Mouse (Mus musculus) liver, embryonic 11.5 days (tissue): ENCODE data around the gene Gm9945. TPM values are rescaled to one million over a fixed set of nuclear protein-coding genes. Genes with fewer than 3 reads are reported as not detected.

ENCODE experiments used
- ATAC-seq: fragments of 200-750 bp; cut with Nextera tagmentation; replicated peaks from 2 replicates; pipeline ENCODE4 v1.8.0; 2017; ENCODE audit warnings: moderate number of reproducible peaks, mild to moderate bottlenecking, moderate TSS enrichment, moderate library complexity; ENCODE audit not compliant: low FRiP score
- DNase-seq: peaks from one replicate; pipeline ENCODE4 v3.0.0-alpha.2; 2017; ENCODE audit warnings: low spot score
- H3K27ac ChIP-seq: fragments of 300-500 bp; sonication (generic); 2 replicates; pipeline ENCODE4 v1.5.1; 2014; ENCODE audit warnings: mild to moderate bottlenecking, low read depth, low read length, control low read depth
- H3K27me3 ChIP-seq: fragments of 300-500 bp; sonication (generic); replicated peaks from 2 replicates; pipeline ENCODE4 v1.6.1; 2014; ENCODE audit warnings: low read length, mixed read lengths; ENCODE audit not compliant: control insufficient read depth, insufficient read depth
- H3K36me3 ChIP-seq: fragments of 300-500 bp; sonication (generic); 2 replicates; pipeline ENCODE4 v1.6.1; 2014; ENCODE audit warnings: mild to moderate bottlenecking, low read length, moderate library complexity, mixed read lengths; ENCODE audit not compliant: control insufficient read depth, insufficient read depth
- H3K4me1 ChIP-seq: fragments of 300-500 bp; sonication (generic); replicated peaks from 2 replicates; pipeline ENCODE4 v1.6.1; 2014; ENCODE audit warnings: low read length, mixed read lengths; ENCODE audit not compliant: control insufficient read depth, insufficient read depth
- H3K4me2 ChIP-seq: fragments of 300-500 bp; sonication (generic); 2 replicates; pipeline ENCODE4 v1.6.1; 2014; ENCODE audit warnings: mild to moderate bottlenecking, control low read depth, moderate library complexity
- H3K4me3 ChIP-seq: fragments of 300-500 bp; sonication (generic); 2 replicates; pipeline ENCODE4 v1.5.1; 2014; ENCODE audit warnings: low read depth, low read length, control low read depth
- H3K9ac ChIP-seq: fragments of 300-500 bp; sonication (generic); 2 replicates; pipeline ENCODE4 v1.6.1; 2014; ENCODE audit warnings: low read depth, low read length, control low read depth
- H3K9me3 ChIP-seq: fragments of 300-500 bp; sonication (generic); 2 replicates; pipeline ENCODE4 v1.6.1; 2016; ENCODE audit warnings: low read length, inconsistent platforms, mixed read lengths; ENCODE audit not compliant: control insufficient read depth
- WGBS: fragments of 180-500 bp; shearing (Covaris S2); extraction: QIAGEN DNeasy Blood & Tissue Kit; methylation state at CpG from one replicate; pipeline ENCODE4 v1.1.7; 2014; 5-methylcytosine and 5-hydroxymethylcytosine counted together
- polyA plus RNA-seq: library from polyadenylated mRNA; unstranded; fragments of >200 nt; fragmentation: Nextera tagmentation; extraction: Ambion mirVana; gene quantifications from 2 replicates; pipeline ENCODE4 v1.2.1, GENCODE M21; 2014

Gm9945 gene
- polyA plus RNA-seq, 1 experiment from 2014 or later, result not detected

DNA sequence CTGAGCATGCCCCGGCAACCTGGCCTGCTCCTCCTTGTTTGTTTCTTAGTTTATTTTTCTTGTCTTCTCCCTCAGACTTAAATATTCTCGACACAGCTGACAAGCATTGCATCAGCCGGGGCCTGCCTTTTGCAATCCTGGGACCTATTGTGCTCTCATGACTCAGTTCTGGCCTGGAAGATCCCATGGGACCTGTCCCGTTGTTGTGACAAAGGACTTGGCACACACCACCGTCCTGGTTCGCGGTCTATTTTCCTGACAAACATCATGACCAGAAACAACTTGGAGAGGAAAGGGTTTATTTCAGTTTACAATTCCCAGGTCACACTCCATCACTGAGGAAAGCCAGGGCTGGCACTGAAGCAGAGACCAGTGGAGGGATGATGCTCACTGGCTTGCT, 28.2 kb downstream of the Gm9945 start:
- Histone ChIP-seq H3K36me3 (no peaks in the 10 kb centered on the region), H3K9ac (no peak overlapping the region), H3K4me3 (no peak overlapping the region), H3K9me3 (no peaks in the 10 kb centered on the region), H3K4me2 (no peak overlapping the region), H3K4me1 (no peaks in the 10 kb centered on the region), H3K27ac (no peak overlapping the region), H3K27me3 (no peaks in the 10 kb centered on the region)
- no peak for ATAC-seq
- no peak for DNase-seq
- 81% methylated on average over 7 of the region's 7 CpGs for WGBS

DNA sequence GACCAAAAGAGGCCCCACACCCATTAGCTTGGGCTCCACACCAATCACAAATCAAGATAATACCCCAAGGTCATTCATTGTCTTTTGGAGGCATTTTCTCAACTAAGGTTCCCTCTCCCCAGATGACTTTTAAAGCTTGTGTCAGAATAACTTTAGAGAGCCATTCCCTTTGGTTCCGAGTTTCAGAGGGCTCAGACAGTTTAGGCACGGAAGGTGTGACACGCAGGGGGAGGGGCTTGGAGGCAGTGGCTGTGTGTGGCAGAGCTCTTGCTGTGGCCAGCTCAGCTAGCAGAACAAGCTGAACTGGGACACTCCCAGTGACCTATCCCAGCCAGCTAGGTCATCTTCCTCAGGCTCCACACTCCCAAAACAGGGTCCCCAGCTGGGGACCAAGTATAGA, 28.6 kb downstream of the Gm9945 start:
- Histone ChIP-seq H3K36me3 (no peaks in the 10 kb centered on the region), H3K4me2 (no peak overlapping the region), H3K9ac (no peak overlapping the region), H3K4me3 (no peak overlapping the region), H3K4me1 (no peaks in the 10 kb centered on the region), H3K27me3 (no peaks in the 10 kb centered on the region), H3K9me3 (no peaks in the 10 kb centered on the region), H3K27ac (no peak overlapping the region)
- ATAC-seq (no peak), DNase-seq (no peak)
- 47% methylated on average over 3 of the region's 3 CpGs for WGBS

DNA sequence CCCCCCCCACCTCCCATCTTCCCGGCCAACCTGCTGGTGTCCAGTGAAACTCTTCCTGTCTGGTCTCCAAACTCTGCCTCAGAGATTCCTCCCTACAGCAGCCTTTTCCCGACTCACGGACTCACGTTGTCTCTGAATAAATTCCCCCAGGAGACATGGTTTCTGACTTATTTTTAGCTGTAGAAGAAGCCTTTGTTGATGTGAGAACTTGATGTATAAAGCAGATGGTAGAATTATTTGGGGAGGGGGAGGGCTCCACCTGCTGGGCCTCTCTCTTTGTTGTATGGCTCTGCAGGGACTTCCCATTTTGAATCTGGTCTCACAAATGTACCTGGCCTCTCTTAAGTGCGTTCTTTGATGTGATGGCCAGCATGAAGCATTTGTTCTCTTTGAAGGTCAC, 30.4 kb downstream of the Gm9945 start:
- Histone ChIP-seq H3K27me3 (no peaks in the 10 kb centered on the region), H3K27ac (no peak overlapping the region), H3K4me1 (no peaks in the 10 kb centered on the region), H3K36me3 (no peaks in the 10 kb centered on the region), H3K4me2 (no peak overlapping the region), H3K9me3 (no peaks in the 10 kb centered on the region), H3K4me3 (no peak overlapping the region), H3K9ac (no peak overlapping the region)
- 73% methylated on average over 5 of the region's 5 CpGs for WGBS
- DNase-seq, result no peak
- ATAC-seq, result no peak

DNA sequence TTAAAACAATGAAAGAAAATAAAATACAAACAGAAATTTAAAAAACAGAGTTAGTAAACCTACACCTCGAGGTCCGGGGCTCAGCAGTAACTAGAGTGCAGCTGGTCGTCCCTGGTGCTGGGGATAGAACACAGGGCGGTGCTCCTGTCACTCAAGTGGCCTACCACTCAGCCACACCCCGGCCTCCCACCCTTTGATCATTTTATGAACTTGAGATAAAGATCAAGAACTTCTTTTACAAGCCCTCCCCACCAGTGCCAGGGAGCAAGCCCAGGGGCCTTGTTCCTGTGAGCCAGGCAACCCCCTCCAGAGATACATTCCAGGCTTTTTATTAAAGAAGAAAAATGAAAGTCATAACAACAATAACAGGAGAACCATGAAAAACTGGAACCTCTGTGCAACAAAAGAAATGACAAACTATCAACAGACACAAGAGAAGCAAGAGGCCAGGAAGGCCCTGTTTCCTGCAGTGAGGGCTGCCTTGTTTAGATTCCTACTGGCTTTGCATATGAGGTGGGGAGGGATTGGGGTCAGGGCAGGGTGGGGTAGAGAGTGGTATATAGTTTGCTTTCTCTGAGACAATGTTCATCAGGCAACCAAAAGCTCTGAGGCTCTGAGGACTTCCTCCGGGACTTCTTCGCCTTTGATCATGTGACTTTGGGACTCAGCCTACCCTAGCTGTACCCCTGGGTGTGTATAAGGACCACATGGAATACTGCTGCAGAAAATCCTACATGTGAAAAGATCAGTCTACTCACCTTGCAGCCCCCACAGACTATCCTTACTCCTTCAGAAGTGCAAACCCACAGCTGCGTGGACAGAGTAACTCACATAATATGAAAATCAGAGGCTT, 37.0 kb downstream of the Gm9945 start:
- Histone ChIP-seq H3K27me3 (no peaks in the 10 kb centered on the region), H3K27ac (peak overlapping the region; percentile 73), H3K36me3 (no peaks in the 10 kb centered on the region), H3K9me3 (no peaks in the 10 kb centered on the region), H3K9ac (peak overlapping the region; percentile 20; the same call in 1 of the 2 replicates), H3K4me3 (no peak overlapping the region), H3K4me1 (peaks cover 44% of the 10 kb centered on the region), H3K4me2 (peak overlapping the region; percentile 30)
- no peak; the same call in 1 of the 2 replicates for ATAC-seq
- WGBS, result 25% methylated on average over 8 of the region's 8 CpGs
- no peak for DNase-seq

DNA sequence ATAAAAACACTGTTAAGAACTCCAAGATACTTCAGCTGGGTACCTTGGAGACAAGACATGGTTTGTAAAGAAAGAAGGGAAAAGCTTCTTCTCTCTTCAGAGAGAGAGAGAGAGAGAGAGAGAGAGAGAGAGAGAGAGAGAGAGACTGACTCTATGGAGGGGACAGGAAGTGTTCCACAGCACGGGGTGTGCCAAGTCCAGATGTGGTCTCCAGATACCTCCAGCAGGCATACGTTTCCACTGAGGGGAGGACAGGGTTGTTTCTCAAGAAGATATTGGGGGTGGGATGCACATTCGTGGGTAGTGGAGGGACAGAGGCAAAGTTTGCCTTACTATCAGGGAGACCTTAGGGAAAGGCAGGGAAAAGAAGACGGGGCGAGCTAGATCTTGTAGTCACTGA, 38.8 kb downstream of the Gm9945 start:
- DNase-seq, result no peak
- peak; percentile 59 for ATAC-seq
- no peaks in the 10 kb centered on the region for H3K9me3 ChIP-seq
- peak overlapping the region; percentile 96 for H3K27ac ChIP-seq
- H3K4me1 ChIP-seq, result peaks cover 57% of the 10 kb centered on the region
- H3K4me2 ChIP-seq, result peak overlapping the region; percentile 97
- H3K9ac ChIP-seq, result peak overlapping the region; percentile 93
- peak overlapping the region; percentile 76 for H3K4me3 ChIP-seq
- 33% methylated on average over 5 of the region's 5 CpGs for WGBS
- H3K36me3 ChIP-seq, result no peaks in the 10 kb centered on the region
- H3K27me3 ChIP-seq, result no peaks in the 10 kb centered on the region

DNA sequence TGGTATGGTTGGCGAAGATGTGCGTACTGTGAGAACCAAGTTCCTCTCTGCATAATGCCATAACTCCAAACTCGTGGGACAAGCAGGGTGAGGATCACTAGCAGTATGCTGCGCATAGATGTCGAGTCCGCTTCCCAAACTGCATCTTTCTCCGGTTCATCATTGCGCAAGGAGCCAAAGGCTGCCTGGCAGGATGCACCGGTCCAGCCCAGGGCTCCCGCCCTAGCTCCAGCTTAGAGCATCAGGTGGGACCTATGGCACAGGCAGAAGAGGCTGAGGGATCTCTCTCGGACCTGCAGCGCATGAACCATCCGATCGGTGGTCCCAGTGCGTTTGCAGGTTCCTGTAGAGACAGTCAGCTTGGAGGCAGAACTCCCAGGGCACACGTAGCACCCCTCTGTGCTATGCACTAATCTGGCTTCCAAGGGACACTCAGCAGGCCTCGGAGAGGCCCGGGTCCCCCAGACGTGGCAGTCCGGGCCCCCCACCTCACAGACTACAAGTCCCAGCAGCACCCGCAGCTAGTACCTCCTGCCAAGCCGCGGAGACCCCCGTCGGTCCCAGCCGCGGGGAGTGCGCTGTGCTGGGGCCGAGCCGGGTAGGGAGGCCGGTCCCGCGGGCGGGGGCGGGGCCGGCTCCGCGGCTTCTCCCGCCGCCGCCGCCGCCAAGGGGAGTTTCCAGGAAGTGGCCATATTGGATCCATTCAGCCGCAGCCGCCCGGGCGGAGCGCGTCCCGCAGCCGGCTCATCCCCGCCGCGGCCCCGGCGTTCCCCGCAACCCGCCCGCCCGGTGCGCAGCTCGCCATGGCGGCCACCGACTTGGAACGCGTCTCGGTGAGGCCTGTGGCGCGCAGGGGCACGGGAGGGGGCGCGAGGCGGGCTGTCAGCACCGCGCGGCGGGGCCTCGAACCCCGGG, 39.5 kb downstream of the Gm9945 start, which contains the start of gene Sept8:
Gene Sept8 (plus strand): TSS at position 51 of the 915 bp plus-strand sequence.
- Histone ChIP-seq H3K27me3 (no peaks in the 10 kb centered on the region), H3K9ac (peak within 1 kb of the TSS; percentile 93), H3K4me3 (peak within 1 kb of the TSS; percentile 76), H3K4me1 (peaks cover 57% of the 10 kb centered on the region), H3K27ac (peak within 1 kb of the TSS; percentile 96), H3K9me3 (no peaks in the 10 kb centered on the region), H3K36me3 (no peaks in the 10 kb centered on the region), H3K4me2 (peak within 1 kb of the TSS; percentile 97)
- 3% methylated on average over 77 of the region's 79 CpGs for WGBS
- ATAC-seq (peak; percentile 58), DNase-seq (peak; percentile 78)

DNA sequence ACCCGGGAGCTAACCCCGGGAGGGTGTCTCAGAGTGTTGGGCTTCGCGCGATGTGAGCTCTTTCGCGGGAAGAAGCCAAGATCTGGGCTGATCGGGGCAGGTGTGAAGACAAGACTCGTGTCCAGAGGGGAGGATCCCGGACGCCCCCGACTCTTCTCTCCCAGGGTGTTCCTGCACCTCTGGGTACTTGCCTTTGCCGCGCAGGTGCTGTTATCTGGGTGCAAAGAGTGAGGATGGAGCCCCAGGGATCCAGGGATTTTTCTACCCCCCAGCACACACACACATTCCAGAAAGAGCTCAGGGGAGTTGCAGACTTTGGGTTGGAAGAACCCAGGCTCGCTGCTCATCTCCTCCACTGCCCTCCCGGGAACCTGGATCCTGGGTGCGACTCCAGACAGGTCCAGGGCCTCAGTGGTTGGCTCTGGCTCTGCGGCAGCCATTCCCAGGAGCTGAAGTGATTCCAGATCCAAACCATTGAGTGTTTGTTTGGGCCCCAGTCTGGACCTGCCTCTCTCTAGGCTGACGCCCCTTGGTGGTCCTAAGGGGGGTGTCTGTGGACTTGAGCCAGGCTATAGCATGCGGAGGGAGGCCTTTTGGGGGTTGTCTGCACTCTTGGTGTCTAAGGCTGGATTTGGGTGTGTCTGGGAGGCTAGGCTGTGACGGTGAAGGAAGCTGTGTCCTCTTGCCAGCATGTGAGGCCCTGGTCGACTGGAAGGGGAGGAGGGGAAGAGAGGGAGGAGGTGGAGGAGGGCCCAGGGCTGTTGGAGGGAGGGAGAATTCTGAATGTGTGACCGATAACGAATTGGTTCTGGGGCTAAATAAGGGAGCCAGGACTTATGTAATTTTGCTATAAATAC, 40.4 kb downstream of the Gm9945 start:
- Histone ChIP-seq H3K27ac (peak overlapping the region; percentile 96), H3K4me2 (peak overlapping the region; percentile 97), H3K4me3 (peak overlapping the region; percentile 76), H3K9me3 (no peaks in the 10 kb centered on the region), H3K36me3 (no peaks in the 10 kb centered on the region; the same call in 1 of the 2 replicates), H3K27me3 (no peaks in the 10 kb centered on the region), H3K4me1 (peaks cover 60% of the 10 kb centered on the region), H3K9ac (peak overlapping the region; percentile 93)
- DNase-seq, result peak; percentile 69
- WGBS, result 3% methylated on average over 24 of the region's 24 CpGs
- peak; percentile 79 for ATAC-seq
